Mouse (Mus musculus) brain, embryonic 14.5 days (tissue): ENCODE results near the gene Rnf8.

Experiments
- CTCF ChIP-seq: fragments of 200-500 bp; IDR thresholded peaks from 2 replicates; pipeline ENCODE4 v1.5.1; 2012; ENCODE audit warnings: inconsistent platforms, mild to moderate bottlenecking, moderate library complexity, borderline replicate concordance; ENCODE audit not compliant: insufficient read depth, insufficient read length; ENCODE audit errors: extremely low read depth
- POLR2A ChIP-seq: fragments of 200-500 bp; IDR thresholded peaks from 2 replicates; pipeline ENCODE4 v1.6.1; 2012; ENCODE audit warnings: mild to moderate bottlenecking, inconsistent platforms, borderline replicate concordance; ENCODE audit not compliant: poor library complexity, insufficient read depth, insufficient read length, severe bottlenecking; ENCODE audit errors: extremely low read depth

DNA sequence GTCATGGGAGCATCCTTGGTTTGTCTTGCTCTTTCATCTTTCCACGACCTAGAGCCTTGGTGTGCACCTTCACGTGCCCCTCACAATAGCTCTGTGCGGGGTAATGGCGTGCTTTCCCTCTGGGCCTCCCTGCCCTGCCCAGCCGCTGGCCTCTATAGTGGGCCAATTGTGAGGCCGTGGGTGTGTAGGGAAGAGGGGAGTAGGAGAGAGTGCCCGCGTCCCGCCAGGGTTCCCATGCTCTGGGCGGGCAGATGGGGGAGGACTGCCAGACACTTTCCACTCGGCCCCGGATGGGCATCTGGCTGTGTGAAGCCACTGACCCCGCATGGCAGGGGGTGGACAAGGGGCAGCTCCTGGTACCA lies 17.8 kb upstream of the Rnf8 start:
- no peak for TF ChIP-seq CTCF
- no peak for TF ChIP-seq POLR2A
